Mouse (Mus musculus) E14TG2a.4 (cell line): ENCODE results near the gene Myof.
A peak's percentile ranks its signal among the peaks of the same experiment; 100 is the strongest.

ENCODE experiments used
- H3K27me3 ChIP-seq: 2 replicates; pipeline ENCODE4 v1.6.1; 2014; ENCODE audit warnings: low read length, control low read depth; ENCODE audit not compliant: insufficient read depth
- H3K36me3 ChIP-seq: 2 replicates; pipeline ENCODE4 v1.6.1; 2014; ENCODE audit warnings: low read length, control low read depth; ENCODE audit not compliant: insufficient read depth
- H3K4me1 ChIP-seq: replicated peaks from 2 replicates; pipeline ENCODE4 v1.6.1; 2014; ENCODE audit warnings: low read depth, low read length, control low read depth
- H3K4me3 ChIP-seq: replicated peaks from 2 replicates; pipeline ENCODE4 v1.5.1; 2014; ENCODE audit warnings: mild to moderate bottlenecking, low read length
- H3K9me3 ChIP-seq: 2 replicates; pipeline ENCODE4 v1.6.1; 2014; ENCODE audit warnings: low read length, control low read depth
- CTCF ChIP-seq: conservative IDR thresholded peaks from 2 replicates; pipeline ENCODE4 v1.5.1; 2014; ENCODE audit warnings: low read length
- NANOG ChIP-seq: IDR thresholded peaks from 2 replicates; pipeline ENCODE4 v1.6.1; 2014; ENCODE audit warnings: borderline replicate concordance, low read length, mixed read lengths
- POU5F1 ChIP-seq: IDR thresholded peaks from 2 replicates; pipeline ENCODE4 v1.6.1; 2014; ENCODE audit warnings: low read length, borderline replicate concordance

Myof gene

DNA sequence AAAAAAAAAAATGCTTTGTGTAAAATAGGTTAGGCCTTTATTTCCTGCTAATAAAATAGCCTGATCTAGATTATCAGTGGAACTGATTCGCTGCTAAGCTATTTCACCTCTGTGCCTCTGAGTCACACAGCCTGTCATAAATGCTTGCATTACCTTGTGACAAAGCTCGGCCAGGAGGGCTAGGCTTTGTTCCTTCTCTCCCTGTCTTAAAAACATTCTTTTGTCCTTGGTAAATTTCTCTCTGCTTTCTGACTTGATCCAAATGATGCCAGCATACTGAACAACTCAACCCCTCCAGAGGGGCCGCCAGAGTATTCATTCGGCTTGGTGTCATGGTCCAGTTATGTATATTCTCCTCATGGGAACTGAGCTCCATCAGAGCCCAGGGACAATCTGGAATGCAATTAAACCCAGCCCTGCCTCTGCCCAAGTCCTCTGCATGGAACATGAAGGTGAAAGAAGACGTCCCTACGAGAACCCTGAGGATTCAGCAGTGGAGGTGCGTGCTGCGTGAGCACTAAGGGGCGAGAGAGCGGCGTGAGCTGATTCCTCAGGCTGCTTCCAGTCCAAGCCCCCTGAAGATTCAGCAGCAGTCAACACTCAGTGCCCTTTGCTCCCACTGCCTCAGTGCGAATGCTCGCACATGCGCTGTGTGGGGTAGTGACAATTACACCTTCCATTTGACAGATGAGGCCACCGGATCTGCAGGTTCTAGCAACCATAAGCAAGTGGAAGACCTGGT, 10.2 kb downstream of the Myof start:
- TF ChIP-seq NANOG (no peak), POU5F1 (no peak), CTCF (no peak)
- H3K9me3 ChIP-seq: no peaks in the 10 kb centered on the region
- peaks cover 72% of the 10 kb centered on the region for H3K4me1 ChIP-seq
- no peaks in the 10 kb centered on the region for H3K36me3 ChIP-seq
- H3K27me3 ChIP-seq: no peaks in the 10 kb centered on the region
- peak overlapping the region; percentile 70 for H3K4me3 ChIP-seq

DNA sequence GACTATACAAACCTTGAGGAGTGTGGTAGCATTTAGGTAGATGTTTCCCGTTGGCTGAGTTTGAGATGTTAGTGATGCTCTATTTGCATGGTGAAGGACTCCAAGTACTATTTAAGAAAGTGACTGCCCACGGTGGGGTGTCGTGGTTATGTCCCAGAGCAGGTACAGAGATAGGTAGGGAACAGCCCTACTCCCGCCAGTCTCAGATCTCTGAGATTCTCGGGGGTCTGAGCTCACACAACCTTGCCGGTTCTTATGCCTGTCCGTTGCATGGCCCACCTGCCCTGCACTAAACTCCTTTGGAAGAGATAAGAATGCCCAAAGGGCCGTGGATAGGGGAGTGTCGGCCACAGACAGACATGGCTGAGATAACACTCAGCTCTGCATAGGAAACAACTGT, 12.2 kb downstream of the Myof start:
- TF ChIP-seq NANOG (no peak), POU5F1 (no peak), CTCF (no peak)
- H3K36me3 ChIP-seq: no peaks in the 10 kb centered on the region
- H3K9me3 ChIP-seq: no peaks in the 10 kb centered on the region
- H3K4me3 ChIP-seq: peak overlapping the region; percentile 32; the same call in 1 of the 2 replicates
- no peaks in the 10 kb centered on the region for H3K27me3 ChIP-seq
- peaks cover 74% of the 10 kb centered on the region for H3K4me1 ChIP-seq

DNA sequence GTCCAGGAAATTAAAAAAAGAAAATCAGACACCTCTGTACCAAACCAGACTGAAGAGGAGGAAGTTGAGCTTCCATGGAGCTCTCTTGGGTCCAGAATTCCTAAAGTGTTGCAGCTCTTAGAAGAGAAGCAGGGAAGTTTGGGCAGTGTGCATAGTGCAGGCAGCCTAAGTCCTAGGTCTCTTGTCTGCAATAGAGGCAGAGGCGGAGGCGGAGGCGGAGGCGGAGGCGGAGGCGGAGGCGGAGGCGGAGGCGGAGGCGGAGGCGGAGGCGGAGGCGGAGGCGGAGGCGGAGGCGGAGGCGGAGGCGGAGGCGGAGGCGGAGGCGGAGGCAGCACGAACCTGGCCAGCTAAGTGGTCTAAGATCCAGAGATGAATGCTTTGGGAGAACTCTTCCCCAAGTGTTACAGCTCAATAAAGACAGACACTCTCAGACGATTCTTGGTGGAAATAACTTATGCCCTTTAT, 12.7 kb downstream of the Myof start:
- Histone ChIP-seq H3K36me3 (no peaks in the 10 kb centered on the region), H3K27me3 (no peaks in the 10 kb centered on the region), H3K4me1 (peaks cover 75% of the 10 kb centered on the region), H3K9me3 (no peaks in the 10 kb centered on the region), H3K4me3 (peak overlapping the region; percentile 32; the same call in 1 of the 2 replicates)
- TF ChIP-seq POU5F1 (no peak), NANOG (no peak), CTCF (no peak)

DNA sequence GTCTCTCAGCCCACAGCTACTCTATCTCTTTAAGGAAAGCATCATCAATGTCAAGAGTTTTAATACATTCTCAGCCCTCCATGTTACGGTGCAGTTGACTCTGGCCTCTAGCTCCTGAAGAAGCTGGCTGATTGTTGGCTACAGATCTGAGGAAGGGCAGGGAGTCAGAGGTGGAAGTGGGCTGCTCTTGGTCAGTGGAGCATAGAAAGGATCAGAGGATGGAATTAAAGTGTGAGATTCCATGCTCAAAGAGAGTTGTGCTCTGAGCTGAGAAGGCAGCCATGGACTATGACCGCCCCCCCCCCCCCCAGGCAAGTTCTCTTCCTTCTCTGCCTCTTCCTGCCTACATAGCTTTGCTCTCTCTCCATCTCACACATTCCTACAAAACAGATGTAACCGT, 13.5 kb downstream of the Myof start:
- no peak overlapping the region for H3K4me3 ChIP-seq
- peaks cover 76% of the 10 kb centered on the region for H3K4me1 ChIP-seq
- no peaks in the 10 kb centered on the region for H3K36me3 ChIP-seq
- TF ChIP-seq CTCF (no peak), POU5F1 (no peak), NANOG (no peak)
- no peaks in the 10 kb centered on the region for H3K27me3 ChIP-seq
- no peaks in the 10 kb centered on the region for H3K9me3 ChIP-seq

DNA sequence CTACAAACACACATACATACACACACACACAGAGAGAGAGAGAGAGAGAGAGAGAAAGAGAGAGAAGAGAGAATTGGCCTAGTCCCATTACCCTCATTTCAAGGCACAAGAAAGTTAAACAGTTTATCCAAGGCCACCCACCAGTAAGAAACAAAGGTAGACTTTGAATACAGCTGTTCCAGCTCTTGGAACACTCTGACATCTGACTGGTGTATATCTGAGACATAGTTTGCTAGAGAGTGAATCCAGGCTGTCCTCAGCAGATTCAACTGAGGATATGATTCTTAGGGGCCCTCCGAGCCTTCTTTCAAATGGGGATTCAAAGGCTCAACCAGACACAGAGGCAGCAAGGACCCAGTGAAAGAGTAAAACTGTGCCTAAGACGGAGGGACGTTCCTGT, 14.1 kb downstream of the Myof start:
- Histone ChIP-seq H3K4me3 (no peak overlapping the region), H3K4me1 (peaks cover 76% of the 10 kb centered on the region), H3K27me3 (no peaks in the 10 kb centered on the region), H3K9me3 (no peaks in the 10 kb centered on the region), H3K36me3 (no peaks in the 10 kb centered on the region)
- TF ChIP-seq POU5F1: no peak
- no peak for TF ChIP-seq NANOG
- TF ChIP-seq CTCF: no peak

DNA sequence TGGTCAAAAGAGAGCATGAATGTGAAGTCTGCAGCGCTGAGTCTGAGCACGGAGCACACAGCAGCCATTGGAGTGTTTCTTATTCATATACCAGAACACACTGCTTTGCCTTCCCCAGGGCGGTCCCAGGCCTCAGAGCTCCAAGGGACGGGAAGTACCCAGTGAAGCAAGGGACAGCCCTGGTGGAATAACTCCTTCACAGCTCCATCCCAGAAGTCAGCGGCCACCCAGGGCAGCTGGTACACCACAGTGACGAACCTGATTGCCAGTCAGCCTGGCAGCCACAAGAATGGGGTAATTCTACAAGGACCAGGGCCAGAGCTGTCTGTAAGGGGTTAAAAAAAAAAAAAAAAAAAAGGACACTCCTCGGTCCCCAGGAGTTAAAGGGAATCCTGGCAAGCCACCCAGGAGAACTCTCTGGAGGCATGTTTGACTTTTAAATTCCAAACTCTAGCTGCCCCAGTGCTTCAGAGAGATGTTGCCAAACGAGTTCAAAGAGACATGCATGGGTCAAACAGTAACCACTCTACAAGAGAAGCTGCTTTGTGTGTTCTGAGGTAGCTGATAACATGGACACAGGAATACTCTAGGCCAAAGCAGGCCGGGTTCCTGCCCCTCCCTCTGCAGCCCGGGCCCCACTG, 15.4 kb downstream of the Myof start:
- TF ChIP-seq POU5F1 (no peak), NANOG (no peak), CTCF (no peak)
- H3K9me3 ChIP-seq: no peaks in the 10 kb centered on the region

DNA sequence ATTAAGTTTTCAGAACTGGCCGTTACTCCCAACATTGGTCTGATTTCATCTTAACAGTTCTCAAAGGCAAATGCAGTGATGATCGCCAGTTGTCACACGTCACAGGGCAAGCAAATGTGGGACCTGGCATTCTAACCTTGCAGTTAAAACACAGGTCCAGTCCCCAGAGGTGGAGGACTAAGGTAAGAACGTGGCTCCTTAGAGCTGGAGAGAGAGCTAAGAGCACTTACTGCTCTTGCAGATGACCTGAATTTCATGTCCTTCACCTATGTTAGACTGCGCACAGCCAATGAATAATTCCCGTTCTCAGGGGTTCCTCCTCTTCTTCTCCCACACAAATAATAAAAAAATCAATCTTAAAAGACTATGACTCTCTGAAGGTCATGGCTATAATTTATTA, 16.0 kb downstream of the Myof start:
- no peak for TF ChIP-seq CTCF
- TF ChIP-seq POU5F1: no peak
- no peak for TF ChIP-seq NANOG

More for the DNA sequence above, 15.4 kb downstream of the Myof start:
- Histone ChIP-seq H3K4me3 (no peak overlapping the region), H3K27me3 (no peaks in the 10 kb centered on the region), H3K4me1 (peaks cover 72% of the 10 kb centered on the region), H3K36me3 (0 out of 2 replicates have a peak, but pooled peaks cover 4% of the 10 kb centered on the region)

DNA sequence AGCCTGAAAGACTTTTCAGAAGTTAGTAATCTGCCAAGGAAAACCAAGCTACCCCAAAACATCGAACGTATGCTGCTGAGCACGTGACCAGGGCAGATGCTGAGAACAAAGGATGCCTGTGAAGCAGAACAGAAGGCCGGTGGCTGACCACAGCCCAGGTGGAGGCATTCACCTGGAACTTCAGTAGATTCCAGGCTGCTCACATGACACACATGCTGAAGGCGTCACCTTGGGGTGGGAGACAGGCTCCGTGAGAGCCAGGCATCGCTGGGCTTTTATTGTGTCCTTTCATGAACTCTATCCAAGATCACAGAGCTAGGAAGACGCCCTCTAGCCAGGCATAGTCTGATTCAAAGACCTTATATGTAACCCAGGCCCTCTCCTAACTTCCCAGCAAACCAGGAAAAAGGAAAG, 17.2 kb downstream of the Myof start:
- Histone ChIP-seq H3K9me3 (no peaks in the 10 kb centered on the region), H3K4me1 (peaks cover 64% of the 10 kb centered on the region), H3K4me3 (peak overlapping the region; percentile 30; the same call in 1 of the 2 replicates), H3K27me3 (no peaks in the 10 kb centered on the region), H3K36me3 (0 out of 2 replicates have a peak, but pooled peaks cover 4% of the 10 kb centered on the region)
- TF ChIP-seq POU5F1: no peak

More for the DNA sequence above, 16.0 kb downstream of the Myof start:
- Histone ChIP-seq H3K27me3 (no peaks in the 10 kb centered on the region), H3K4me1 (peaks cover 72% of the 10 kb centered on the region), H3K36me3 (0 out of 2 replicates have a peak, but pooled peaks cover 4% of the 10 kb centered on the region), H3K9me3 (no peaks in the 10 kb centered on the region), H3K4me3 (no peak overlapping the region)
